Mouse (Mus musculus) lung, embryonic 15.5 days (tissue): Measurements from ENCODE around the gene Tpsb2. TPM values are rescaled to one million over a fixed set of nuclear protein-coding genes. Genes with fewer than 3 reads are reported as not detected.

Experiments
- polyA plus RNA-seq: library from polyadenylated mRNA; unstranded; fragments of >200 nt; fragmentation: Nextera tagmentation; extraction: Ambion mirVana; gene quantifications from 2 replicates; pipeline ENCODE4 v1.2.1, GENCODE M21; 2015

Tpsb2 gene
- polyA plus RNA-seq, 1 experiment from 2014 or later: 5.7 TPM

Other genes with a start within 250 kb of the Tpsb2 start
- gene Ptx4, start 245.5 kb upstream of the Tpsb2 start, polyA plus RNA-seq: 0.14 TPM in 1 of 2 replicates, not detected in the other
- 21.4 and 22.4 TPM in 2 replicates for gene Clcn7, start 232.9 kb upstream of the Tpsb2 start, polyA plus RNA-seq
- 0.44 and 0.50 TPM in 2 replicates for gene Ccdc154, start 203.8 kb upstream of the Tpsb2 start, polyA plus RNA-seq
- 9.0 and 10.3 TPM in 2 replicates for gene Gm38655, start 190.8 kb upstream of the Tpsb2 start, polyA plus RNA-seq
- 32.1 and 33.0 TPM in 2 replicates for gene BC003965, start 181.8 kb upstream of the Tpsb2 start, polyA plus RNA-seq
- 8.6 and 8.8 TPM in 2 replicates for gene Unkl, start 177.9 kb upstream of the Tpsb2 start, polyA plus RNA-seq
- 43.3 and 47.2 TPM in 2 replicates for gene Gnptg, start 126.2 kb upstream of the Tpsb2 start, polyA plus RNA-seq
- 45.9 and 46.4 TPM in 2 replicates for gene Tsr3, start 126.1 kb upstream of the Tpsb2 start, polyA plus RNA-seq
- gene Baiap3, start 109.9 kb upstream of the Tpsb2 start, polyA plus RNA-seq: 0.91 and 1.2 TPM in 2 replicates
- gene Ube2i, start 91.7 kb upstream of the Tpsb2 start, polyA plus RNA-seq: 698 TPM in 2 replicates
- 0.80 and 1.3 TPM in 2 replicates for gene Prss34, start 67.9 kb upstream of the Tpsb2 start, polyA plus RNA-seq
- not detected in 2 replicates for gene Prss28, start 57.7 kb upstream of the Tpsb2 start, polyA plus RNA-seq
- not detected in 2 replicates for gene Prss29, start 47.7 kb upstream of the Tpsb2 start, polyA plus RNA-seq
- 0.19 and 0.24 TPM in 2 replicates for gene Tpsab1, start 20.7 kb upstream of the Tpsb2 start, polyA plus RNA-seq
- 0.46 and 0.76 TPM in 2 replicates for gene Tpsg1, start 3.0 kb downstream of the Tpsb2 start, polyA plus RNA-seq
- gene Cacna1h, start 67.5 kb downstream of the Tpsb2 start, polyA plus RNA-seq: 2.5 and 2.6 TPM in 2 replicates
- gene Tekt4, start 88.3 kb downstream of the Tpsb2 start, polyA plus RNA-seq: 2.6 and 3.0 TPM in 2 replicates
- 0.06 and 0.09 TPM in 2 replicates for gene Sstr5, start 131.0 kb downstream of the Tpsb2 start, polyA plus RNA-seq
- 0.35 and 0.76 TPM in 2 replicates for gene Sox8, start 204.4 kb downstream of the Tpsb2 start, polyA plus RNA-seq
- 25.7 and 26.7 TPM in 2 replicates for gene Lmf1, start 212.8 kb downstream of the Tpsb2 start, polyA plus RNA-seq